Comparison of ENCODE assay signal across 8 mouse cellular contexts in the genomic region with DNA sequence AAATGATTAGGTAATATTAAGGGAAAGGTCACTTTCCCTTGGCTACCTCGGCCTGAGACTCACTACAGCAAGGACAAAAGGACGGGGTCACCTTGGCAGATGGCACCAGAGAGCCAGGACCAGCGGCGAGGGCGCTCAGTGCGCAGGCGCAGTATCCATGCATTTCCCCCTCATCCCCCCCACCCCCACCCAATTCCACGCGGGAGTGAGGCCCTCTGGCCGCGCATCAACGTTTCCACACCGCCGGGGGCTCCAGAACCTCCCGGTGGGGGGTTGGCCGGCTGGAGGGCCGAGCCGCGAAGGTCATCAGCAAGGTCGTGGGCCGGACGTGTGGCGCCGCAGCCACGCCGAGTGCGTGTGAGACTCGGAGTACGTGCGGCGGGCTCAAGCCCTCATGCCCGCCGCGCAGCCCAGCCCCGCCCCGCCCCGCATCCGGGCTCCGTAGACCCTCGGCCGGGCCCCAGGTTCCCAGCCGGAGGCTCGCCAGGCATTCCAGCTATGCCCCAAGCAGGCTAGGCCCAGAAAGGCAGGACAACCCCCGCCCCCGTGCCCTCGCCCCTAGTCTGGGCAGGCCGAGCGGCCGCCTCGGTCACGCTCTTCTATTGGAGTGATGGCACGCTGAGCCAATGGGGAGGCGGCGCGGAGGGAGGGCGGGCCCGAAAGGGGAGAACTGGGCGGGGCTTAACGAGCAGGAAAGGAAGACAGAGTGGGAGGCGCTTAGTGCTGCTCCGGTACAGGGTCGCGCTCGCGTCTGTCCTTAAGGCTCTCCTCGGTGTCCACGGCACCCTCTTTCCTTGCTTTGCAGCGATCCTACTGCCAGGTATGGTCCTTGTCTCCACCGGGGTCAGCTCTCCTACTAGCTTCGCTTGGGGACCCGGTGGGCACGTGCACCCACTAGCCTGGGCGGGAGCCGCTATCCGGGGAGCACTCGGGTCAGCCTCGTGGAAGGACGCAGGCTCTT. TPM values are rescaled to one million over a fixed set of nuclear protein-coding genes. Genes with fewer than 3 reads are reported as not detected.
A peak's percentile ranks its signal among the peaks of the same experiment; 100 is the strongest.
DNase-seq lines count a peak whose midpoint lies in the region; ATAC-seq lines count a peak whose summit lies in the region.

A gene (plus strand): TSS at position 201 of the 961 bp plus-strand sequence.

- H3K27me3 ChIP-seq in hindbrain, embryonic 11.5 days (ENCODE audit: control insufficient read depth, insufficient read depth, low read length): no peaks in the 10 kb centered on the region

- H3K36me3 ChIP-seq in hindbrain, embryonic 11.5 days (ENCODE audit: control insufficient read depth, insufficient read depth, low read length): peaks cover 8% of the 10 kb centered on the region

- H3K27ac ChIP-seq in hindbrain, embryonic 11.5 days (ENCODE audit: low read depth, low read length): peak within 1 kb of the TSS; percentile 99

- H3K9ac ChIP-seq in hindbrain, embryonic 11.5 days (ENCODE audit: low read depth, low read length): peak within 1 kb of the TSS; percentile 86

- peak within 1 kb of the TSS; percentile 56 for H3K4me2 ChIP-seq in hindbrain, embryonic 11.5 days (replicated peaks; ENCODE audit: low read depth, low read length)

- peak; percentile 98 for ATAC-seq in hindbrain, embryonic 11.5 days (ENCODE audit: low FRiP score)

- no peaks in the 10 kb centered on the region for H3K9me3 ChIP-seq in hindbrain, embryonic 11.5 days (ENCODE audit: control insufficient read depth, low read length)

- H3K4me1 ChIP-seq in hindbrain, embryonic 11.5 days (replicated peaks; ENCODE audit: control insufficient read depth, insufficient read depth, low read length): peaks cover 9% of the 10 kb centered on the region; the same call in 1 of the 2 replicates

- peak within 1 kb of the TSS; percentile 68 for H3K4me3 ChIP-seq in hindbrain, embryonic 11.5 days (ENCODE audit: low read depth, low read length)

- DNase-seq in MN1 (ENCODE audit: low spot score): peak; percentile 98
- peak; percentile 96 for DNase-seq in cerebellum, adult 9-10 months
- DNase-seq in frontal cortex, adult 2 months (ENCODE audit: extremely low spot score in 1 of 2, low spot score in 1 of 2): peak; percentile 87 to 98
- peak; percentile 99 for DNase-seq in hindbrain, embryonic 11.5 days (ENCODE audit: low spot score)
- peak; percentile 97 to 98 for DNase-seq in layer of hippocampus, postnatal 10 days (ENCODE audit: low spot score in 2 of 2)
- peak; percentile 96 for DNase-seq in lung, postnatal 10 days
- peak; percentile 96 for DNase-seq in ovary, postnatal 36 days (ENCODE audit: low spot score)
- DNase-seq in thymus, postnatal 36 days: peak; percentile 94 to 98

- WGBS in hindbrain, embryonic 11.5 days: under 1% methylated on average over 62 of the region's 78 CpGs

RNA-seq across cellular contexts. Expression of the gene that starts here (rescaled TPM):
- polyA plus RNA-seq in frontal cortex, adult 2 months (2012; rRNA removed): 979 and 1,007 TPM in 2 replicates
- polyA plus RNA-seq in hindbrain, embryonic 11.5 days (2014; fragmentation: Nextera tagmentation; extraction: Ambion mirVana): 1,515 and 1,668 TPM in 2 replicates
- total RNA-seq in layer of hippocampus, postnatal 10 days (2021): 100 to 1,000 TPM; 323 to 338 TPM

Comparison
In these comparisons a context has a peak if more than half of its experiments do, and no peak if none do; other contexts are left out.
1. Peak in every context shown above with its lines: DNase-seq, ATAC-seq, H3K4me3 ChIP-seq and H3K27ac ChIP-seq.